Mouse (Mus musculus) stomach, postnatal 0 days (tissue): ENCODE data around the gene Aqp1.

Source experiments
- CTCF ChIP-seq: IDR thresholded peaks from 2 replicates; pipeline ENCODE4 v1.5.1; 2016; ENCODE audit warnings: antibody characterized with exemption, low read depth, mild to moderate bottlenecking, moderate library complexity
- EP300 ChIP-seq: optimal IDR thresholded peaks from 2 replicates; pipeline ENCODE3; 2016; ENCODE audit warnings: antibody characterized with exemption

- TF ChIP-seq CTCF (no peak), EP300 (no peak)
These were observed 52.4 kb downstream of the Aqp1 start for GRCm38 (mm10) chr6:55388546-55389169.
